Mouse (Mus musculus) liver, embryonic 14.5 days (tissue): ENCODE measurements around the gene Kif26b.

Experiments used
- CTCF ChIP-seq: IDR thresholded peaks from 2 replicates; pipeline ENCODE4 v1.5.1; 2016; ENCODE audit warnings: antibody characterized with exemption, low read depth, control low read depth
- EP300 ChIP-seq: IDR thresholded peaks from 2 replicates; pipeline ENCODE4 v1.6.1; 2016; ENCODE audit warnings: antibody characterized with exemption, low read depth

DNA sequence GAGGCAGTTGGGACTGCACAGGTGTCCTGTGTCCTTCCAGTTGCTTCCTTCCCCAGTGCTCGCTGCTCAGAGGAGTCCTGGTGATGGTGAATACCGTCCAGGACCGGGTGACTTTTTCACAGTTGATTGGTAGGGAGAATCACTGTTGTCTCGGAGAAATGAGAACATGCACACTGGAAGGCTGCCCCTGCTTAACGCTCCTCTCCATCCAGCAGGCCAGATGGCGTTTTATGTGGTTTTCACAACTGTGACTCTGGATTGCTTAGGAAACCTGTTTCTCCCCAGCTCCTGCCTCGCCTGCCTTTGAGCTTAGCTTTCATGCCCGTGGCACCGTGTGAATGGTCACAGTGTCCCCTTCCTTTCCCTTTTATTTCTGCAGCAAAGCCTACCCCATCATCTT is 95.0 kb downstream of the Kif26b start:
- no peak for TF ChIP-seq EP300
- no peak for TF ChIP-seq CTCF
